Mouse (Mus musculus): ENCODE data around the gene Xpnpep1.
A peak's percentile ranks its signal among the peaks of the same experiment; 100 is the strongest.

Gene Xpnpep1

GRCm38 (mm10) chr19:53030279-53030678 is 9.7 kb downstream of the Xpnpep1 start:
- DNase-seq: no peak

- no peak for DNase-seq
These were observed 10.3 kb downstream of the Xpnpep1 start for GRCm38 (mm10) chr19:53029686-53030085.

- DNase-seq: no peak
These were observed 11.0 kb downstream of the Xpnpep1 start for GRCm38 (mm10) chr19:53029045-53029444.

DNA sequence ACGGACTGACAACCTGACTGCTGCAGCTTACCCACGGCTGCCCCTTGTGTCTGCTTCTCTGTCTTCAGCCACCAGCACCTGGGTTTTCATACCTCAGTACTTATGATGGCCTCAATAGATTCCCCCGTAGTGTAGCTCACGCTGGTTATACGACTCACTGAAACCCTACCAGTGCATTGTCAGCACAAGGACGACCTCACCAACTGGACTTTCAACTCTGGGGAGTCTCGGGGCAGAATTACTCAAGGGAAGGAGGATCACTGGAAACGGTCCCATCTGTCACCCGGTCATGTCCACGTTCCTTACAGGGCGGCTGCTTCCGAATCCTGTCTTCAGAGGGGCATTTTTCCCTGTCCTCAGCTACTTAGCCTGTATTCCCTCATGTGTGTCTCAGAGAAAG is 11.8 kb downstream of the Xpnpep1 start:
- no peak for DNase-seq

DNA sequence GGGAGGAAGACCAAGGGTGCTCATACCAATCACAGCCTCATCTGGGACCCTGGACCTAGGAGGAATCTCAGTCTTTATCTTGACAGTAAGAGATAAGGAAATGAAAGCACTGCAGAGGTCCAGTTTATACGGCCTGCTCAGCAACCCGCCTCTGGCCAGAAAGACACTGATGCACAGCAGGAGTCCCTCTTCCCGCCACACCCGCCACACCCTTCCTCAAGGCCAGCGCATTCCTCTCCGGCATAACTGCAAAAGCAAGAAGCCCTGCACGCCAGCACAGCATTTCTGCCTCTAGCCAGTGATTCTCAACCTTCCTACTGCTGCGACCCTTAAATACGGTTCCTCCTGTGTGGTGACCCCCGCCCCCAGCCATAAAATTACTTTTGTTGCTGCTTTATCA is 16.8 kb downstream of the Xpnpep1 start:
- no peak for DNase-seq

DNA sequence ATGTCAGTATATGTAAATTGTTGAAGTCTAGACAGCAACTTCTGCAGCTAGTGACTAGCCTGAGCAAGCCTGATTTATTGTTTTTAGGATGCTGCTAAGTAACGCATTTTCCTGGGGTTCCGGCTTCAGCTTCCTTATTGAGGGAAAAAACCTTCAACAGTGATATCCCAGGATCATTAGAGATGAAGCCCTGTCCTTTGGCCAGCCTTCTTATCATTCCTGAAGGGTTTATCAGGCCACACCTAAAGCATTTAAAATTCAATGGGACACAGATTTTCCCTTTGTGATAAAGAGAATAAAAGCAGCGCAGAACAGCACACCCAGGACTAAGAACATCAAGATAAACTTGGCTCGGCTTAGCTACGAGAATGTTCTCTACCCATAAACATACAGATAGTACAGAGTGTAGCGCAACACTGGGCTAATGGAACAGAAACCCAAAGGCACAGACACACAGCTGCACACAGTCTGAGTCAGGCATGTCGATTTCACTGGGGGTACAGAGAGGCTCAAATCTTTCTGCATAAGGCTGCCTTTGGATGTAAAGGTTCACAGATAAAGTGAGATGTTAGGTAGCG is 17.9 kb downstream of the Xpnpep1 start:
- DNase-seq: no peak

DNA sequence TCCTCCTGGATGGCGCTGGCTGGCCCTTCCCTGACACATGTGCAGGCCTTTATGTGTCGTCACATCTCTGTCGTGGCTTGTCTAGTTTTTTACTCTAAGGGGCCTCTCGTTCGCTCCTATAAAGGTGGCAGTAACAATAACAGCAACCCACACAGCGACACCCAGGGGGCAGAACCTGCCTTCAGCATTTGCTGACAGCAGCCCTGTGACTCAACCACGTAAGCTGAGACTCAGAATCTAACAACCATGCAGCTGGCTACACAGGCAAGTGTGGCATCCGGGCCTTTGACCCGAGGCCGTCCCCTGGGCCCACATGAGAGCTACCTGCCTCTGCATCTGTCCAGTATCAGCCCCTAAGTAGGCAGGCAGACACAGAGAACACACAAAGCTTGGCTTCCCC is 18.5 kb downstream of the Xpnpep1 start:
- DNase-seq: no peak

- peak; percentile 36 to 44 for DNase-seq
These were observed 20.1 kb downstream of the Xpnpep1 start for GRCm38 (mm10) chr19:53019716-53020463.

- no peak for DNase-seq
These were observed 22.1 kb downstream of the Xpnpep1 start for GRCm38 (mm10) chr19:53017954-53018353.

- no peak for DNase-seq
These were observed 22.8 kb downstream of the Xpnpep1 start for GRCm38 (mm10) chr19:53017248-53017647.

- DNase-seq: no peak
These were observed 24.9 kb downstream of the Xpnpep1 start for GRCm38 (mm10) chr19:53014910-53015710.

DNA sequence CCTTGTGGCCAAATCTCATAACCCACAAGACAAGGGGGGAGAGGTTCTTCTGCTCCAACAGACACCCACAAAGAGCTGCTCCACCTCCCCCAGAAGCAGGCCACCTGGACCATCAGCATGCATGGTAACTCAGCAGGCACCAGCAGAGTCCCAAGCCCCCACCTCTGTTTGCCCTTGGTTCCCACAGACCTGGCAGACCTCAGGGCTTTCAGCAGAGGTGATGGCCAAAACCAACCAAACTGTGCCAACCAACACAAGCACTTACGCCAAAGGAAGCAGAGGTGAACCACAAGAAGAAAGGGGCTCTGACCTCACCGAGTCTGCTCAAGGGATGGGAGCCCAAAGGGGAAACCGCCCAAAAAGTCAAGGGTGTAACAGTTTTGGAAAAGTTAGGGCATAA is 26.3 kb downstream of the Xpnpep1 start:
- DNase-seq: no peak

DNA sequence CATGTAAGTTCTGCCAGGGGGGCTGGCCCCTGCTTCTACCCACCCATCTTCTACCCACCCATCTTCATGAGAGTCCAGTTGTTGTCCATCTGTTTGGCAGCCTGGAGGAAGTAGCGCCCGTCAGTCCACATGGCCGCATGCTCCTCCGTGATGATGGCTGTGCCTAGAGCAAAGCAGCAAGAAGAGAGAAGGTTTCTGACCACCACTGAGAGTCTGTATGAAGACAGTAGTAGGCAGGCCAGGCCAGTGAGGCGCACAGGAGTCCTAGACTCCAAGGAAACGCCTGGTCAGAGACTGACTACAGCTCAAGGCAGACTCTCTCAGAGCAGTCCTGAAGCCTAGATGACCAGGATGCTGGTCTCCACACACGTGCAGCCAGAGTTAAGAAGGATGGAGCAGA is 26.7 kb downstream of the Xpnpep1 start:
- DNase-seq: no peak

- no peak for DNase-seq
These were observed 29.1 kb downstream of the Xpnpep1 start for GRCm38 (mm10) chr19:53010941-53011340.

DNA sequence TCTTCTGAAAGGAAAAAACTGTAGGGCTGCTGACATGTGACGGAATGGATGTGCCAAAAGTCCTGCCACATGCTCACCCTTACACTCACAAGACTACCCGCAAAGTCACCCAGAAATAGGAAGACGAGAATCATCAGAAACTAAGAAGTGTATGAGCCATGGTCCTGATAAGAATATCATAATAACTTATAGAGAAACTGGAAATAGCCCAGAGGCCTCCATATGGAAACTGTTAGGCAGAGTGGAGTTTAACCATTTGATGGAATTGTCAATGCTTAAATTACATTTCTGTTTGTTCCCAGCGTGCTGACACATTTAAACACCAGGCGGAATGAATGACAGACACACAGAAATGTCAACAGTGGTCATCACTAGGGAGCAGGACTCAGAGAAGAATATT is 31.1 kb downstream of the Xpnpep1 start:
- DNase-seq: no peak

- no peak for DNase-seq
These were observed 31.9 kb downstream of the Xpnpep1 start for GRCm38 (mm10) chr19:53008020-53008705.

- no peak for DNase-seq
These were observed 34.0 kb downstream of the Xpnpep1 start for GRCm38 (mm10) chr19:53005978-53006377.

- DNase-seq: no peak
These were observed 36.3 kb downstream of the Xpnpep1 start for GRCm38 (mm10) chr19:53003554-53004365.

DNA sequence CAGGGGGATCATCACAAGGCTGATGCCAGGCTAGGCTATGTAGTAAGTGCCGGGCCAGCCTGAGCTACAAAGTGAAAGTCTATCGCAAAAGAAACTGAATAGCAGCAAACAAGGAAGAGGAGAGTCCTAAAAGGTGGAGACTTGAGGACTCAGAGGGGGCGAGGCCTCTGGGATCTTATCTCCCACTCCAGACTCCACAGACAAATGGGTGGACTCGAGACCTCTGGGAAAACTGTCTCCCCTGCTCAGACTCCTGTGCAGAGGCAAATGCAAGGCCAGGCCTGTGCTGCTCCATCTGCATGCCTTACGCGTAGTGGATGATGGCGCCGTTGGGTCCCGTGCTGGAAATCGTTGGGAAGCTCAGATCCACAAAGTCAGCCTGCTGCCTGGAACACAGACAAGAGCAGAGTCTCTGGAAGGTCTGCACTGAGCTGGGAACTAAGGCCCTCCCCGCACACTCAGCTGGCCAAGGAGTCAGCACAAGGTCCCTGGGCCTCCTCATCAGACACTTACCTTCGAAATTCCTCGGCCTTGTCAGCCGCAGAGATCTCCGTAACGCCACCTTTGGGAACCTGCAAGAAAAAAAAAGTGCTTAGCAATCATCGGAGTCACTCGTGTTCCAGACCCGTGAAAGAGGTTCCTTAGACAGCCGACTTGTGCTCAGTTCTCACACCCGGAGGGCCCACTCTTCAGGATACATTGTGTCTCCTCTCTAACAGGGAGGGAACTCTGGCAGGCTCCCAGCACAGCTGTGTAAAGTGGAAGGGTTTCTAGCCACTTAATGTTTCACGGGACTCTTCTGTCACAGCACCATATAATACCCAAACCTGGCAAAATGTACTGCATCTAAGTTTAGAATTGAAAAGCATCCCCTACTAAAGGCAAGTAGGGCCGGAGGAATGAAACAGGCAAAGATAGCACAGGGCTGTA is 37.6 kb downstream of the Xpnpep1 start:
- no peak for DNase-seq

- no peak for DNase-seq
These were observed 47.1 kb downstream of the Xpnpep1 start for GRCm38 (mm10) chr19:52992880-52993440.

DNA sequence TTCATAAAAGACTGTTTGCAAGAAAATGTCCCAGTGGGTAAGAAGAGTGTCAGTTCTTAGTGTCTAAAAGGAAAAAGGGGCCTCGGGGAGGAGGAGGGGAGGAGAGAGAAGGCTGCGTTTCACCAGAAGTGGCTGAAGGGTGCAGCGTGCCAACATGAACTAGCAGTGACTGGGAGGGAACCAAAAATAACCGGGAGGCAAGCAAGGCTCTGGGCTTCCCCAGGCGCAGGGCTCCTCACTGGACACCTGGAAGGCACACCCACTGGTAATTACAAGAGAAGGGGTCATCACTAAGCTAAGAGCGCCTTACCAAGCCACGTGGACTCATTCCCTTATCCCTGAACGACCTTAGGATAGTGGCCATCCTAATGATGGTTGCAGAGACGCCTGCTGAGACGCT is 48.1 kb downstream of the Xpnpep1 start:
- no peak for DNase-seq

All from thymus, postnatal 36 days (tissue).